Mouse (Mus musculus) thymus, postnatal 36 days (tissue): ENCODE results near the gene AC141477.1.

Source experiments
- DNase-seq, 2 experiments: peaks; one replicate each; pipeline ENCODE4 v3.0.0; 2022; ENCODE audit warnings: mixed read lengths in 2 of 2

Gene AC141477.1

DNA sequence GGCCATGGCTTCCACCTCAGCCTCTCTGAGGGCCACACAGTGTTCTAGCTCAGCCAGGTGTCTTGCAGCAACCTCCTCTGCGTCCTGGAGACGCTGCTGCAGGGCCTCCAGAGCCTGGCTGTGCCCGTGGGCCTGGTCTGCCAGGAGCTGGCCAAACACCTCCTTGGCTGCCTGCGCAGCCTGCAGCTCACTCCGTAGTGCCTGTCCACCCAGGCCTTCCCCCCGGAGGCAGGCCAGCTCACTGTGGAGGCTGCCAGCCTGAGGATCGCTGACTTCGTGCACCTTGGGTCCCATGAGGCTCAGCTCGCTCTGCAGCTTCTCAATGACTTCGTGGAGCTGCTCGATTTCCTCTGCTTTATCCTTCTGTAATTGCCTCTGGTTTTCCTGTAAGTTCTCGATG, 47.6 kb downstream of the AC141477.1 start:
- DNase-seq: no peak

- peak; percentile 20 to 27 for DNase-seq
These were observed 48.5 kb downstream of the AC141477.1 start for GRCm38 (mm10) chr10:76391786-76392185.

DNA sequence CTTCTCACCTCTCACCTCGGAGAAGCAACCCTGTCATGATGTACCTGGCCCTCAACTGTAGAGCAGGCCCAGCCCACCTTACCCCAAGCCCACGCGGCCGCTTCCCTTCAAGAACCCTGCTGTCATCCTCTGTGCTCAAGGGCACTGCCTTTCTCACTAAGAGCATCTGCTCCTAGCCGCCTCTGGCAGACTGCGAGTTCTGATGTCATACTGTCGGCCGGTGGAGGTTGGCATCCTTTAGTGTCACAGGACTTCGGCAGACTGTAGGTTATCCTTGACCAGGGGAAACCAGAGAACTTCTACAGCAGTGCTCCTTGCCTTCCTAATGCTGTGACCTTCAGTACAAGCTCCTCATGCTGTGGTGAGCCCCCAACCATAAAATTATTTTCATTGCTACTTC, 49.1 kb downstream of the AC141477.1 start:
- DNase-seq: no peak
